Mouse (Mus musculus): Measurements from ENCODE around the gene Lamtor5. TPM values are rescaled to one million over a fixed set of nuclear protein-coding genes. Genes with fewer than 3 reads are reported as not detected.

Gene Lamtor5
- total RNA-seq, 2 experiments from 2014 or later: 74.0 to 74.6 TPM

Other genes with a start within 250 kb of the Lamtor5 start
- gene Kcna3, start 242.7 kb upstream of the Lamtor5 start, total RNA-seq (2021): under 1 TPM; 0.36 to 0.45 TPM
- gene Kcna2, start 177.7 kb upstream of the Lamtor5 start, total RNA-seq (2021): under 1 TPM; 0.65 to 0.67 TPM
- not detected for gene Kcna10, start 95.8 kb upstream of the Lamtor5 start, total RNA-seq (2021)
- not detected for gene Cym, start 57.1 kb upstream of the Lamtor5 start, total RNA-seq (2021)
- gene A630076J17Rik, start 48.2 kb upstream of the Lamtor5 start, total RNA-seq (2021): not detected
- not detected for gene Prok1, start 39.2 kb upstream of the Lamtor5 start, total RNA-seq (2021)
- under 1 TPM; 0.45 to 0.48 TPM for gene Slc16a4, start 12.4 kb downstream of the Lamtor5 start, total RNA-seq (2021)
- gene Rbm15, start 54.8 kb downstream of the Lamtor5 start, total RNA-seq (2021): 10 to 100 TPM; 25.8 to 29.3 TPM
- under 1 TPM; 0.36 to 0.50 TPM for gene Kcnc4, start 180.7 kb downstream of the Lamtor5 start, total RNA-seq (2021)
- gene Slc6a17, start 239.2 kb downstream of the Lamtor5 start, total RNA-seq (2021): 1 to 10 TPM; 1.3 to 1.4 TPM

Measured in heart, postnatal 10 days (tissue).